Mouse (Mus musculus) heart, postnatal 0 days (tissue): ENCODE measurements around the gene Crlf1.

Source experiments
- CTCF ChIP-seq: IDR thresholded peaks from 2 replicates; pipeline ENCODE4 v1.5.1; 2016; ENCODE audit warnings: antibody characterized with exemption, control low read depth, low read depth
- EP300 ChIP-seq: IDR thresholded peaks from 2 replicates; pipeline ENCODE4 v1.6.1; 2016; ENCODE audit warnings: antibody characterized with exemption, low read depth

DNA sequence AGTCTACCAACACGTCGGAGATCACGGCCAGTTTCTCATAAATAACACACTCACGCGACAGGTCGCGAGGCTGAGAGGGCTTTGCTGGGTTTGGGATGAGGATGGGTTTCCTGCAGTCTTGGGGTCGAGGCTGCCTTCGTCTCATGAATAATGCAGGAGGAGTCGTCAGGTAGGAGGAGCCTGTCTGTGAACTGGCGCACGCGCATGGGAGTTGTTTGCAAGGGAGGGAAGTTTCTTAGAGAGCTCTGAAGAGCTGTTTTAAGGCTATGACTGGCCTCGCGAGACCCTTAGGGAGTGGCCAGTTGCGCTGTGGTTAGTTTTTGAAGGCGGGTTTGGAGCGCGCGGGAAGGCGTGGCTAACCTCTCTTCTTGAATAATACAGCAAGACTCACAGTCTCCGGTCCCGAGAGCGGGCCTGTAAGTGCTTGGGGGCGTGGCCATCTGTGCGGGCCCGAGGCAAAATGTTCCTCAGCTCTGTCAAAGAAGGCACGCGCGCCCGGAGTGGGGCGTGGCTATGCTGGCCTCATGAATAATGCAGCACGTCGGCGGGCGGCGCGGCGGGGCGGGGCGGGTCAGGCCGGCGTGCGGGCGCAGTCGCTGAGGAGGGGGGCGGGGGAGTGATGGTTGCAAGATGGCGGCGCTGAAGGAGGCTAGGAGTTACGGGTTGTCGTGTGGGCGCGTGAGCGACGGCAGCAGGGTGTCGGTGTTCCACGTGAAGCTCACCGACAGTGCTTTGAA, 46.3 kb downstream of the Crlf1 start, which contains the start of gene Ell:
- TF ChIP-seq EP300: 0 out of 2 replicates have a peak, but pooled peaks have one; percentile 3
- TF ChIP-seq CTCF: no peak
